Mouse (Mus musculus) CD4-positive, CD25-positive, alpha-beta regulatory T cell (primary cell): ENCODE data around the gene BC016579. TPM values are rescaled to one million over a fixed set of nuclear protein-coding genes. Genes with fewer than 3 reads are reported as not detected.

Experiments used
- polyA plus RNA-seq: library from polyadenylated mRNA; unstranded; fragments of 100-300 nt; shearing (Covaris generic); gene quantifications from one replicate; pipeline ENCODE4 v1.2.1, GENCODE M21; 2017

The BC016579 gene
- polyA plus RNA-seq = 0.19 TPM

DNA sequence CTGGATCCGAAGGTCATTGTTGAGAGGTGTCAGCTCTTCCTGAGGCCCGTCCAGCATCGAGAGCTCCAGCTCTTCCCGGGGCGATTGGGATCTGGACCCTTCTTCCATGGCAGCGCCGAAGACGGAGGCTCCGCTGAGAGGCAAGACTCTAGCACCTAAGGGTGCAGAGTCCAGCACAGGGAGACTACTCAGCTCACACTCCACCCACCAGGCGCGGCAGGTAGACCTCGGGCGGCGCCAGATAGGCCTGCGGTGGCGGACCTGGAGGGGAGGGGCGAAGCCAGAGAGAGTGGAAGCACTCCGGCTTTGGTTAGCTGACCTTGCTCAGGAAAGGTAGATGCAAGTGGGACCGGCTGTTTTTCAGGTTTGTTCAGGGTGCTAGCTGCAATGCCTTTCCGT is at the start of gene BC016579:
Gene BC016579, minus strand, starts transcription at position 135 of the 399 bp plus-strand sequence.

DNA sequence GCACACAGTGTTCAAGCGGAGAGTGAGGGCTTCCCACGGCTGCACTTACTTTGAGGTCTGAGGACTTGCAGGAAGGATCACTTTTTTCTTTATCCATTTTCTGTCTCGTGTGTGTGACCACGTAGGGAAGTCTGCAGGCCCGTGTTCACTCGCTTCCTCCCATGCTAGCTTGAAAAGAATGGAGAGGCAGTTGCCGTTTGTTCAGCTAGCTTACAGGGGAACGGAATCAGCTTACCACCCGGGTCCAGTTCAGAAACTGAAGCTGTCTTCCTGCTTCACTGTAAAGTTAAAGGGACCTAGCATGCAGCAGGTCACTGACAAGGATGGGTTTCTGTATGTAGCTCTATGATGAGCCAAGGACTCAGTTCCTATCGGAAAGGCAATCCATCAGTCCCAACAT is 39.7 kb upstream of the BC016579 start, which contains the start of gene Tmprss7:
Gene Tmprss7, minus strand, starts transcription at position 101 of the 400 bp plus-strand sequence.

DNA sequence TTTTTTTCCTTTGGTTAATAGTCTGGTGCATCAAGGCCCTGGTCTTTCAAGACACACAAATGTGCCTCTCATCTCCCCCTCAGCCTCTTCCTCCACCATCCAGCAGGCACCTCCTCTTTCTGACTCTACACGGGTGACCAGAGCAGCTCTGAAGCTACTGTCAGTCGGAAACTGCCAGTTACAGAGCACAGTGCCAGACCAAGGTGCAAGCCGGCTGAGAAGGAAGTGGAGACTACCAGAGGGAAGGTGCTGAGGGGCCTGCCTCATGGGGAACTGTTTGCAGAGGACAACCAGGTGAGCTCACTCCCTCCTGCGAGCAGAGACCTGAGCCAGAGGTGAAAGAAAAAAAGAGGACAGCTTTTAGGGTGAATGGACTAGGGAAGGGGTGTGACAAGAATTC is 43.6 kb downstream of the BC016579 start, which contains the start of gene Gcsam:
Gene Gcsam, plus strand, starts transcription at position 114 of the 400 bp plus-strand sequence.

Other genes with a start within 250 kb of the BC016579 start
- gene Cd200, start 245.0 kb downstream of the BC016579 start, polyA plus RNA-seq = 123 TPM
- 0.19 TPM for gene Gm609, start 161.1 kb downstream of the BC016579 start, polyA plus RNA-seq
- not detected for gene Gm17783, start 122.0 kb downstream of the BC016579 start, polyA plus RNA-seq
- gene Slc9c1, start 118.8 kb downstream of the BC016579 start, polyA plus RNA-seq = not detected
- 0.11 TPM for gene Gcsam, start 43.7 kb downstream of the BC016579 start, polyA plus RNA-seq
- not detected for gene Tmprss7, start 39.6 kb upstream of the BC016579 start, polyA plus RNA-seq
- gene Tagln3, start 70.5 kb upstream of the BC016579 start, polyA plus RNA-seq = not detected
- gene Abhd10, start 88.9 kb upstream of the BC016579 start, polyA plus RNA-seq = 35.5 TPM